Mouse (Mus musculus) MEL (cell line): Measurements from ENCODE around the gene Arhgef3. TPM values are rescaled to one million over a fixed set of nuclear protein-coding genes. Genes with fewer than 3 reads are reported as not detected.
A peak's percentile ranks its signal among the peaks of the same experiment; 100 is the strongest.

Experiments
- DNase-seq: peaks from one replicate; pipeline ENCODE4 v3.0.0; 2011; ENCODE audit warnings: low read depth, low spot score
- H3K27ac ChIP-seq: 2 replicates; pipeline ENCODE4 v1.5.1; 2012; ENCODE audit warnings: low read depth, mild to moderate bottlenecking, control low read depth, low read length, moderate library complexity; ENCODE audit not compliant: control insufficient read depth
- H3K27me3 ChIP-seq, 2 experiments: fragments of 150-350 bp in 1 of 2; sonication (generic) in 1 of 2; 2 replicates each; pipeline ENCODE4 v1.6.1; 2012; ENCODE audit warnings: low read length in 2 of 2, mild to moderate bottlenecking in 2 of 2, improper control_type of control experiment in 1 of 2, moderate library complexity in 1 of 2; ENCODE audit not compliant: insufficient read depth in 2 of 2, control insufficient read depth in 1 of 2
- H3K36me3 ChIP-seq, 2 experiments: 2 replicates each; pipeline ENCODE4 v1.6.1; 2012 to 2014; ENCODE audit warnings: low read length in 2 of 2, improper control_type of control experiment in 1 of 2, inconsistent platforms in 1 of 2, mild to moderate bottlenecking in 1 of 2; ENCODE audit not compliant: insufficient read depth in 2 of 2, control insufficient read depth in 1 of 2
- H3K4me1 ChIP-seq, 2 experiments: fragments of 150-350 bp in 1 of 2; sonication (generic) in 1 of 2; 2 replicates each; pipeline ENCODE4 v1.6.1; 2012; ENCODE audit warnings: low read length in 2 of 2, improper control_type of control experiment in 1 of 2, mild to moderate bottlenecking in 1 of 2; ENCODE audit not compliant: insufficient read depth in 2 of 2, control insufficient read depth in 1 of 2
- H3K4me3 ChIP-seq, 2 experiments: fragments of 150-350 bp in 1 of 2; sonication (generic) in 1 of 2; 2 replicates each; pipeline ENCODE4 v1.5.1; 2012; ENCODE audit warnings: low read depth in 2 of 2, low read length in 2 of 2, mild to moderate bottlenecking in 2 of 2, moderate library complexity in 2 of 2, control low read depth in 1 of 2, improper control_type of control experiment in 1 of 2; ENCODE audit not compliant: control insufficient read depth in 1 of 2, insufficient read depth in 1 of 2
- H3K79me2 ChIP-seq: 2 replicates; pipeline ENCODE4 v1.6.1; 2012; ENCODE audit warnings: mild to moderate bottlenecking, low read length, moderate library complexity; ENCODE audit not compliant: control insufficient read depth, poor library complexity, insufficient read depth
- H3K9ac ChIP-seq: 2 replicates; pipeline ENCODE4 v1.6.1; 2012; ENCODE audit warnings: low read depth, mild to moderate bottlenecking, control low read depth, low read length, moderate library complexity; ENCODE audit not compliant: control insufficient read depth, poor library complexity, severe bottlenecking
- H3K9me3 ChIP-seq: fragments of 150-350 bp; sonication (generic); replicated peaks from 2 replicates; pipeline ENCODE4 v1.6.1; 2012; ENCODE audit warnings: mild to moderate bottlenecking, low read length, improper control_type of control experiment, moderate library complexity; ENCODE audit not compliant: insufficient read depth
- CHD1 ChIP-seq: IDR thresholded peaks from 2 replicates; pipeline ENCODE4 v1.6.1; 2012; ENCODE audit warnings: low read depth, mild to moderate bottlenecking, inconsistent platforms, low read length, improper control_type of control experiment
- CHD2 ChIP-seq: IDR thresholded peaks from 2 replicates; pipeline ENCODE4 v1.6.1; 2011; ENCODE audit warnings: low read length, improper control_type of control experiment
- E2F4 ChIP-seq: IDR thresholded peaks from 2 replicates; pipeline ENCODE4 v1.6.1; 2011; ENCODE audit warnings: low read depth, low read length, improper control_type of control experiment, borderline replicate concordance
- ELF1 ChIP-seq: IDR thresholded peaks from 2 replicates; pipeline ENCODE4 v1.6.1; 2014; ENCODE audit warnings: low read depth, mild to moderate bottlenecking, inconsistent platforms, low read length, improper control_type of control experiment, moderate library complexity
- MYC ChIP-seq: IDR thresholded peaks from 2 replicates; pipeline ENCODE4 v1.6.1; 2011; ENCODE audit warnings: low read depth, mild to moderate bottlenecking, low read length, improper control_type of control experiment, moderate library complexity
- POLR2A ChIP-seq, 2 experiments: IDR thresholded peaks; 2 replicates each; pipeline ENCODE4 v1.6.1; 2011 to 2012; ENCODE audit warnings: low read length in 2 of 2, mild to moderate bottlenecking in 2 of 2, control low read depth in 1 of 2, improper control_type of control experiment in 1 of 2, low read depth in 1 of 2, moderate library complexity in 1 of 2; ENCODE audit not compliant: control insufficient read depth in 1 of 2, insufficient read depth in 1 of 2, poor library complexity in 1 of 2
- RAD21 ChIP-seq: IDR thresholded peaks from 2 replicates; pipeline ENCODE4 v1.6.1; 2011; ENCODE audit warnings: mild to moderate bottlenecking, low read depth, low read length, improper control_type of control experiment
- SMC3 ChIP-seq: IDR thresholded peaks from 2 replicates; pipeline ENCODE4 v1.6.1; 2011; ENCODE audit warnings: low read depth, low read length, improper control_type of control experiment
- TAL1 ChIP-seq: IDR thresholded peaks from 2 replicates; pipeline ENCODE4 v1.6.1; 2012; ENCODE audit warnings: mild to moderate bottlenecking, inconsistent platforms, low read length, moderate library complexity, mixed read lengths
- TBP ChIP-seq: IDR thresholded peaks from 2 replicates; pipeline ENCODE4 v1.8.0; 2011; ENCODE audit warnings: low read depth, low read length, improper control_type of control experiment
- TCF12 ChIP-seq: IDR thresholded peaks from 2 replicates; pipeline ENCODE4 v1.6.1; 2014; ENCODE audit warnings: low read depth, mild to moderate bottlenecking, inconsistent platforms, low read length, improper control_type of control experiment, moderate library complexity
- UBTF ChIP-seq: IDR thresholded peaks from 2 replicates; pipeline ENCODE4 v1.6.1; 2012; ENCODE audit warnings: low read depth, mild to moderate bottlenecking, inconsistent platforms, low read length, improper control_type of control experiment, moderate library complexity, borderline replicate concordance; ENCODE audit not compliant: insufficient read depth
- USF1 ChIP-seq: IDR thresholded peaks from 2 replicates; pipeline ENCODE4 v1.6.1; 2014; ENCODE audit warnings: low read depth, mild to moderate bottlenecking, inconsistent platforms, low read length, improper control_type of control experiment, moderate library complexity
- ZC3H11A ChIP-seq: IDR thresholded peaks from 2 replicates; pipeline ENCODE4 v1.6.1; 2012; ENCODE audit warnings: low read depth, mild to moderate bottlenecking, inconsistent platforms, low read length, improper control_type of control experiment
- ZMIZ1 ChIP-seq: IDR thresholded peaks from 2 replicates; pipeline ENCODE4 v1.6.1; 2012; ENCODE audit warnings: low read depth, mild to moderate bottlenecking, inconsistent platforms, low read length, improper control_type of control experiment, moderate library complexity
- polyA plus RNA-seq, 2 experiments: library from polyadenylated mRNA; stranded (reverse) in 1 of 2; unstranded in 1 of 2; fragments of >175 nt in 1 of 2; fragments of >200 nt in 1 of 2; gene quantifications; 2 replicates each; pipeline versions ENCODE4 v1.2.1 to v1.2.4; 2012; ENCODE audit warnings: low replicate concordance in 2 of 2, low read depth in 1 of 2; ENCODE audit not compliant: insufficient read length in 2 of 2, insufficient read depth in 1 of 2, missing spikeins in 1 of 2
- total RNA-seq: library from RNA; depleted of rRNA; stranded (reverse); fragments of 300-350 nt; gene quantifications from 2 replicates; pipeline ENCODE4 v1.2.3, GENCODE M21; 2012

Gene Arhgef3
- total and polyA plus RNA-seq, 3 experiments: 2.1 to 2.7 TPM; not detected in 1

- H3K27ac ChIP-seq: no peak overlapping the region
- no peaks in the 10 kb centered on the region for H3K79me2 ChIP-seq
- no peak for DNase-seq
- H3K4me3 ChIP-seq: no peak overlapping the region
- H3K27me3 ChIP-seq: no peaks in the 10 kb centered on the region
- no peaks in the 10 kb centered on the region for H3K9me3 ChIP-seq
- no peaks in the 10 kb centered on the region; a peak in 1 of 4 replicates for H3K4me1 ChIP-seq
- TF ChIP-seq TCF12 (no peak), CHD1 (no peak), ZC3H11A (no peak), TAL1 (no peak), UBTF (no peak), TBP (no peak), E2F4 (no peak)
- H3K9ac ChIP-seq: no peak overlapping the region
- H3K36me3 ChIP-seq: no peaks in the 10 kb centered on the region
Observed at GRCm38 (mm10) chr14:27384143-27384542, 269.4 kb downstream of the Arhgef3 start.

GRCm38 (mm10) chr14:27388616-27389015 lies 273.9 kb downstream of the Arhgef3 start:
- Histone ChIP-seq H3K27me3 (no peaks in the 10 kb centered on the region), H3K9ac (no peak overlapping the region), H3K9me3 (no peaks in the 10 kb centered on the region), H3K27ac (no peak overlapping the region), H3K79me2 (no peaks in the 10 kb centered on the region), H3K36me3 (no peaks in the 10 kb centered on the region), H3K4me3 (no peak overlapping the region), H3K4me1 (no peaks in the 10 kb centered on the region; a peak in 1 of 4 replicates)
- no peak for TF ChIP-seq UBTF
- TF ChIP-seq E2F4: no peak
- no peak for TF ChIP-seq CHD2
- no peak for TF ChIP-seq SMC3
- no peak for TF ChIP-seq TAL1
- TF ChIP-seq MYC: no peak
- TF ChIP-seq ZMIZ1: no peak
- TF ChIP-seq ZC3H11A: no peak
- TF ChIP-seq ELF1: no peak
- DNase-seq: no peak

DNA sequence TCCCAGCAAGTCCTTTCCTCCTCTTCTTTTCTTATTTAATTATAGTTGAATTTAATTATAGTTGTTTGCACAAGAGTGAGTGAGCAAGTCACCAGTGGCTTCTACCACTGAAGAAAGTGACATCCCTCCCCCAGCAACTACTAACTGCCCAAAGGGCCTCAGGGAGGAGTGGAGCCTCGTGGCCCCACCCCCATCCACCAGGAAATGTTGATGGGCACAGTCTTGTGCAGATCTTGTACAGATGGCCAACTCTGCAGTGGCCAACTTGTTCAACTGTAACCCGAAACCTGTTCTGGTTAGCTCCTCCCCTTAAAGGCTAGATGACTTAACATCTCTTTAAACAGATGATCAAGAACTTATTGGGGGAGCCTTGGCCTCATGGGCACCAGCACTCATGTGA lies 275.0 kb downstream of the Arhgef3 start:
- H3K4me1 ChIP-seq: no peaks in the 10 kb centered on the region; a peak in 1 of 4 replicates
- no peaks in the 10 kb centered on the region for H3K9me3 ChIP-seq
- no peaks in the 10 kb centered on the region for H3K27me3 ChIP-seq
- no peaks in the 10 kb centered on the region for H3K79me2 ChIP-seq
- H3K27ac ChIP-seq: no peak overlapping the region
- TF ChIP-seq POLR2A (IDR thresholded peaks at IDR 0.05; ENCODE audit: control insufficient read depth in 1 of 2, insufficient read depth in 1 of 2, low read depth in 1 of 2, low read length in 2 of 2, poor library complexity in 1 of 2): no peak
- no peak for TF ChIP-seq CHD2
- TF ChIP-seq RAD21: no peak
- no peak for TF ChIP-seq SMC3
- no peak for TF ChIP-seq USF1
- TF ChIP-seq, all 39 proteins: peak for 0
- no peak overlapping the region for H3K9ac ChIP-seq
- DNase-seq: peak; percentile 25
- H3K4me3 ChIP-seq: no peak overlapping the region
- no peaks in the 10 kb centered on the region for H3K36me3 ChIP-seq
